ENCODE assay signal across 11 mouse cellular contexts in genomic region chr7:29178106-29178505, GRCm38 (mm10). TPM values are rescaled to one million over a fixed set of nuclear protein-coding genes. Genes with fewer than 3 reads are reported as not detected.
DNase-seq lines count a peak whose midpoint lies in the region; ATAC-seq and TF ChIP-seq lines count a peak whose summit lies in the region.
"Had no signal": no experiment of that assay in that cellular context is flagged by ENCODE, and none has a peak within 500 bp of the region (broad histone marks: within the 10 kb centered on the region; RNA-seq: fewer than 3 reads in every experiment).

No protein-coding gene starts in this region.

- no peak for TF ChIP-seq CTCF in embryonic fibroblast, embryonic 13.5 days (IDR thresholded peaks at IDR 0.05; ENCODE audit: borderline replicate concordance, insufficient read depth, low read length)

- H3K27ac ChIP-seq in embryonic fibroblast, embryonic 13.5 days (ENCODE audit: insufficient read depth, low read length), result no peak overlapping the region

- peaks cover 8% of the 10 kb centered on the region for H3K27me3 ChIP-seq in erythroblast, embryonic 14.5 days (ENCODE audit: control insufficient read depth)
- H3K27me3 ChIP-seq in megakaryocyte, embryonic 14.5 days (replicated peaks), result no peaks in the 10 kb centered on the region

- DNase-seq in naive thymus-derived CD4-positive, alpha-beta T cell, adult 2 months (ENCODE audit: low read depth), result peak; percentile 52
- no peak for DNase-seq in right cerebral cortex, postnatal 14 days
- DNase-seq in right cerebral cortex, adult 2 months (ENCODE audit: low spot score in 2 of 2), result no peak
- DNase-seq: gastrocnemius, postnatal 36 days; kidney, adult 2 months; spleen, adult 18-20 months had no signal

- peaks cover 25% of the 10 kb centered on the region for H3K4me1 ChIP-seq in erythroblast, embryonic 14.5 days (ENCODE audit: control insufficient read depth)
- H3K4me1 ChIP-seq in megakaryocyte, embryonic 14.5 days, result peaks cover 53% of the 10 kb centered on the region
- peaks cover 8% of the 10 kb centered on the region; the same call in 1 of the 2 replicates for H3K4me1 ChIP-seq in embryonic fibroblast, embryonic 13.5 days (ENCODE audit: control insufficient read depth, insufficient read depth, low read length)

- TF ChIP-seq POLR2A in embryonic fibroblast, embryonic 13.5 days (IDR thresholded peaks at IDR 0.05; ENCODE audit: low read depth, low read length), result no peak

- no peaks in the 10 kb centered on the region for H3K9me3 ChIP-seq in erythroblast, embryonic 14.5 days (ENCODE audit: control insufficient read depth, low read length)
- H3K9me3 ChIP-seq in megakaryocyte, embryonic 14.5 days, result no peaks in the 10 kb centered on the region

- no peak for ATAC-seq in erythroblast, adult 5-6 weeks (replicated peaks; ENCODE audit: low FRiP score, poor library complexity, severe bottlenecking)
- ATAC-seq in megakaryocyte, adult 5-6 weeks (ENCODE audit: poor library complexity, severe bottlenecking), result no peak

- peak overlapping the region; percentile 82 for H3K4me3 ChIP-seq in erythroblast, embryonic 14.5 days (replicated peaks)
- H3K4me3 ChIP-seq in megakaryocyte, embryonic 14.5 days (replicated peaks), result peak overlapping the region; percentile 62
- peak overlapping the region; percentile 99 for H3K4me3 ChIP-seq in embryonic fibroblast, embryonic 13.5 days (ENCODE audit: insufficient read depth, low read length)

- peaks cover 56% of the 10 kb centered on the region for H3K36me3 ChIP-seq in erythroblast, embryonic 14.5 days (ENCODE audit: control insufficient read depth)
- peaks cover 56% of the 10 kb centered on the region for H3K36me3 ChIP-seq in megakaryocyte, embryonic 14.5 days (replicated peaks; ENCODE audit: low read length)

RNA-seq across cellular contexts. Expression of gene Psmd8, which starts 2.4 kb away (rescaled TPM):
- 11.2 and 15.7 TPM in 2 replicates for polyA plus RNA-seq in erythroblast, embryonic 14.5 days (2012)
- 37.1 and 71.3 TPM in 2 replicates for total RNA-seq in erythroblast, adult 5-6 weeks (2015; ENCODE audit: low replicate concordance)
- 50.2 and 52.3 TPM in 2 replicates for total RNA-seq in erythroblast, adult 5-6 weeks (2017; ENCODE audit: low replicate concordance)
- polyA plus RNA-seq in megakaryocyte, embryonic 14.5 days (2012; ENCODE audit: insufficient read depth, low replicate concordance), result 131 and 177 TPM in 2 replicates
- 204 and 215 TPM in 2 replicates for total RNA-seq in megakaryocyte, adult 5-6 weeks (2015)
- 191 and 207 TPM in 2 replicates for total RNA-seq in megakaryocyte, adult 5-6 weeks (2017)
- 374 and 478 TPM in 2 replicates for polyA plus RNA-seq in embryonic fibroblast, embryonic 13.5 days (2011; ENCODE audit: insufficient read length, low read depth, missing spikeins)

RNA-seq across cellular contexts. Expression of gene Spred3, which starts 7.9 kb away (rescaled TPM):
- 0.03 and 0.04 TPM in 2 replicates for polyA plus RNA-seq in erythroblast, embryonic 14.5 days (2012)
- 0.77 and 0.84 TPM in 2 replicates for total RNA-seq in erythroblast, adult 5-6 weeks (2015; ENCODE audit: low replicate concordance)
- total RNA-seq in erythroblast, adult 5-6 weeks (2017; ENCODE audit: low replicate concordance), result 0.84 and 0.85 TPM in 2 replicates
- polyA plus RNA-seq in megakaryocyte, embryonic 14.5 days (2012; ENCODE audit: insufficient read depth, low replicate concordance), result 5.9 and 7.0 TPM in 2 replicates
- 0.66 and 1.3 TPM in 2 replicates for total RNA-seq in megakaryocyte, adult 5-6 weeks (2015)
- 0.77 and 0.94 TPM in 2 replicates for total RNA-seq in megakaryocyte, adult 5-6 weeks (2017)
- 31.2 and 56.4 TPM in 2 replicates for polyA plus RNA-seq in embryonic fibroblast, embryonic 13.5 days (2011; ENCODE audit: insufficient read length, low read depth, missing spikeins)

RNA-seq across cellular contexts. Expression of gene Ggn, which starts 8.1 kb away (rescaled TPM):
- 0.07 TPM in 1 of 2 replicates, not detected in the other for polyA plus RNA-seq in erythroblast, embryonic 14.5 days (2012)
- not detected in 2 replicates for total RNA-seq in erythroblast, adult 5-6 weeks (2015; ENCODE audit: low replicate concordance)
- total RNA-seq in erythroblast, adult 5-6 weeks (2017; ENCODE audit: low replicate concordance), result not detected in 2 replicates
- polyA plus RNA-seq in megakaryocyte, embryonic 14.5 days (2012; ENCODE audit: insufficient read depth, low replicate concordance), result 16.0 and 26.1 TPM in 2 replicates
- 0.80 and 0.91 TPM in 2 replicates for total RNA-seq in megakaryocyte, adult 5-6 weeks (2015)
- total RNA-seq in megakaryocyte, adult 5-6 weeks (2017), result 0.29 and 0.81 TPM in 2 replicates
- polyA plus RNA-seq in embryonic fibroblast, embryonic 13.5 days (2011; ENCODE audit: insufficient read length, low read depth, missing spikeins), result 1.2 and 1.3 TPM in 2 replicates

RNA-seq across cellular contexts. Expression of gene Fam98c, which starts 22.1 kb away (rescaled TPM):
- polyA plus RNA-seq in erythroblast, embryonic 14.5 days (2012), result 1.1 TPM in 2 replicates
- total RNA-seq in erythroblast, adult 5-6 weeks (2015; ENCODE audit: low replicate concordance), result 2.1 and 4.6 TPM in 2 replicates
- 1.5 and 2.7 TPM in 2 replicates for total RNA-seq in erythroblast, adult 5-6 weeks (2017; ENCODE audit: low replicate concordance)
- 75.5 and 135 TPM in 2 replicates for polyA plus RNA-seq in megakaryocyte, embryonic 14.5 days (2012; ENCODE audit: insufficient read depth, low replicate concordance)
- 26.5 and 26.7 TPM in 2 replicates for total RNA-seq in megakaryocyte, adult 5-6 weeks (2015)
- total RNA-seq in megakaryocyte, adult 5-6 weeks (2017), result 24.0 and 24.2 TPM in 2 replicates
- polyA plus RNA-seq in embryonic fibroblast, embryonic 13.5 days (2011; ENCODE audit: insufficient read length, low read depth, missing spikeins), result 5.5 and 5.9 TPM in 2 replicates

RNA-seq across cellular contexts. Expression of gene Catsperg1, which starts 35.7 kb away (rescaled TPM):
- not detected in 2 replicates for polyA plus RNA-seq in erythroblast, embryonic 14.5 days (2012)
- not detected in 2 replicates for total RNA-seq in erythroblast, adult 5-6 weeks (2015; ENCODE audit: low replicate concordance)
- 0.70 TPM in 1 of 2 replicates, not detected in the other for total RNA-seq in erythroblast, adult 5-6 weeks (2017; ENCODE audit: low replicate concordance)
- 0.19 and 0.61 TPM in 2 replicates for polyA plus RNA-seq in megakaryocyte, embryonic 14.5 days (2012; ENCODE audit: insufficient read depth, low replicate concordance)
- total RNA-seq in megakaryocyte, adult 5-6 weeks (2015), result 1.4 and 3.8 TPM in 2 replicates
- 1.2 and 7.5 TPM in 2 replicates for total RNA-seq in megakaryocyte, adult 5-6 weeks (2017)
- 0.40 and 0.47 TPM in 2 replicates for polyA plus RNA-seq in embryonic fibroblast, embryonic 13.5 days (2011; ENCODE audit: insufficient read length, low read depth, missing spikeins)
